Mouse (Mus musculus): ENCODE results near the gene Col23a1. TPM values are rescaled to one million over a fixed set of nuclear protein-coding genes. Genes with fewer than 3 reads are reported as not detected.
A peak's percentile ranks its signal among the peaks of the same experiment; 100 is the strongest.
"Not testable (repeated sequence)": the region's sequence is repeated elsewhere in the genome, so short reads cannot be mapped to it uniquely, and the experiment has no call there.

Gene Col23a1
- total RNA-seq, 2 experiments from 2014 or later: 11.1 TPM

DNA sequence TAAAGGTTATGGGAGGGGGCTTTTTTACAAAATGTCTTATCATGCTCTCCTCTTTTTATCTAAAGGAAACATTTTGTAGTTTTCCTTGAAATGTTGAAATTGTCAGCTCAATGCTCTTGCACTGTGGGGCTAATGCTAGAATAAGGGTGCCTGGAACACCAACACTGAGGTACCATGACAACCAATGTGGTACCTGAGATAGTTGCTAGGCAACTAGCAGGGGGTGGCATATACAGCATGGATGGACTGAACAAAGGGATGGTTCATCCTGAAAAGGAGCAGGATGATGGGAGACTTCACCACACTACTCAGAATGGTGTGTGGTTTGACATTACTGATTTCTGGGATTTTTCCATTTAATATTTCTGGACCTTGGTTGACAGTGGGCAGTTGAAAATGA is 30.9 kb downstream of the Col23a1 start:
- intact Hi-C loops (cut with DNase I): no loop called here
- no peak for DNase-seq

DNA sequence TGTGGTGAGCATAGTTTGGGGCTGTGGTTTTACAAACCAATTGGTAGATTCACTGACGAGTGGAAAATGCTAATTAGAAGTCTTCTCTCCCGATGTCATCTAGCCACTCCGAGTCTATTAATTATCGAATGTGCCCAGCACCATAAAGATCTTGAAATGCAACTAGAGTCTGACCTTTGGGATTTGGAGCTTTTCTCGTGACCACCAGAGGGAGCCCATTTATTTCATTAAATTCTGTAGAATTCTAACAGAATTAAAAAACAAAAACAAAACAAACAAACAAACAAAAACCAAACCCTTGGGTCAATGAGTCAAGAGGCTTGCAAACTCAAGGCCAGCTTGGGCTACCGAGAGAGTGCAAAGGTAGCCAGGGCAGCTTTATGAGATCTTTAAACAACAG is 37.2 kb downstream of the Col23a1 start:
- DNase-seq: no peak

GRCm38 (mm10) chr11:51328387-51328942 is 38.7 kb downstream of the Col23a1 start:
- DNase-seq: no peak
- intact Hi-C loops (cut with DNase I): no loop called here

More for the DNA sequence above, 37.2 kb downstream of the Col23a1 start:
- intact Hi-C loops (cut with DNase I): no loop called here

- intact Hi-C loops (cut with DNase I): no loop called here
Observed at GRCm38 (mm10) chr11:51329837-51330714, 40.4 kb downstream of the Col23a1 start.

DNA sequence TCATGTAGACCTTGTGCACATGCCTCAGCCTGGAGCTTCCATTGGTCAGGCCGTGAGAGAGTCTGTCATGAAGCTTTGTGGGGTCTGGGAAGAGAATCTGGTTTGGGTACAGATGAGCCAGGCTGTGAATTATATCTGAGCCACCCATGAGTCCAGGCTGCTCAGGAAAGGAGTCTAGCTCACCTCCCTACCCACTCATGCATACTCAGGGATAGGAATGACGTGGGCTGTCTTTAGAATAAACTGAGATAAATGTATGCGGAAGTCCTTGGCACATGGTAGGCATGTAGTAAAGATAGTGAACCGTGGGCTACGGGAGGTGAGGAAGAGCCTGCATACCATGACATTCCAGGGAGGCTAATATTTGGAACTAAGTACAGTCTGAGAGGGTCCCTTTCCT is 44.3 kb downstream of the Col23a1 start:
- no peak for DNase-seq

More at GRCm38 (mm10) chr11:51329837-51330714, 40.4 kb downstream of the Col23a1 start:
- DNase-seq: no peak

DNA sequence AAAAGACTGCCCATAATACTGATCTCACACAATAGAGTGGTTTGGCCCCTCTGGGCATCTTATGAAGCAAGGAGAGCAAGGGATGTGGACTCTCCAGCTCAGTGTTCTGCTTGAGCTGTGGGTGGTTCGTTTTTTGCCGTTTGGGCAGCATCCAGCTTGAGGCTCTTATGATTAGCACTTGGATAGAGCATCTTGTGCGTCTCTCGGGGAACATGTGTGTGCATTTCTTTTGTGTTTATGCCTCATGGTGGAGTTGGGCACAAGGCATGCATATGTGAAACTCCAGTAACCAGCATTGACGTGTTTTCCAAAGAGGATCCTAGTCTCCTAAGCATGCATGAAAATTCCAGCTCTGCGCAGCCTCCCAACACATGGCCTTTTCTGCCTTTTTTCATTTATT is 47.9 kb downstream of the Col23a1 start:
- DNase-seq: no peak
- intact Hi-C loops (cut with DNase I): no loop called here

More for the DNA sequence above, 44.3 kb downstream of the Col23a1 start:
- intact Hi-C loops (cut with DNase I): no loop called here

DNA sequence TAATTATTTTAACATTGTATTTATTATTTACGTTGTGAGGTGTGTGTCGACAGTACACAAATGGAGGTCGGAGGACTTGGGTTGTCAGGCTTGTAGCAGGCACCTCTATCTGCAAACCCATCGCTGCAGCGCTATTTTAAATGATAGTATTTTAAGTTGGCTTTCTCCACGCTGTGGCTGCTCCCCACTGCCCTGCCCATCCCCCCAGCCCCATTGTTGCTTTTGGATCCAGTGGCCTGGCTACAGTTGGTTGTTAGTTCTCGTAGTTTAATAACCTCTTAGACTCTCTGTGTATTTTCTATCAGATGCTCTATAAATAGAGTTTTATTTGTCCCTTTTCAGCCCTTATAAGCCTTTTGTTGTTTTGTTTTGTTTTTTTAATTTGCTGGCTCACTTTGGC is 48.7 kb downstream of the Col23a1 start:
- intact Hi-C loops (cut with DNase I): no loop called here
- no peak for DNase-seq

GRCm38 (mm10) chr11:51341091-51341490 is 51.4 kb downstream of the Col23a1 start:
- intact Hi-C loops (cut with DNase I): no loop called here

DNA sequence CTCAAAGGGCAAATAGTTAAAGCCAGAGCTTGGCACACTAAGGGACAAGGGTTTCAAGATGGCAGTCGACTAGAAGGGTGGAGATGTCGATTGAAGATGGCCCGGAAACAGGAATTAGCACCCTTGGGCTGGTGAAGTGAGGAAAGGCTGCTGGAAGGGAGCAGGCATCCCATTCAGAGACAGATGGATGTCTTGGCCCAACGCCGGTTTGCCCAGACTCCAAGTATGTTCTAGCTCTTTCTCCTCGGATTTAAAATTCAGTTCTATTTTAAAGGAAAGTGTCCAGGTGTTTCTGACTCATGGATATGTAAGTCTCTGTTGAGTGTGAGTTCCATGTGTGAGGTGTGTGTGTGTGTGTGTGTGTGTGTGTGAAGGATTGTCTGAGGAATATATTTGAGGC is 53.1 kb downstream of the Col23a1 start:
- DNase-seq: no peak
- intact Hi-C loops (cut with DNase I): no loop called here

More at GRCm38 (mm10) chr11:51341091-51341490, 51.4 kb downstream of the Col23a1 start:
- no peak for DNase-seq

- intact Hi-C loops (cut with DNase I): no loop called here
- no peak for DNase-seq
Observed at GRCm38 (mm10) chr11:51343312-51343711, 53.6 kb downstream of the Col23a1 start.

- intact Hi-C loops (cut with DNase I): no loop called here
- no peak for DNase-seq
Observed at GRCm38 (mm10) chr11:51343728-51344289, 54.1 kb downstream of the Col23a1 start.

DNA sequence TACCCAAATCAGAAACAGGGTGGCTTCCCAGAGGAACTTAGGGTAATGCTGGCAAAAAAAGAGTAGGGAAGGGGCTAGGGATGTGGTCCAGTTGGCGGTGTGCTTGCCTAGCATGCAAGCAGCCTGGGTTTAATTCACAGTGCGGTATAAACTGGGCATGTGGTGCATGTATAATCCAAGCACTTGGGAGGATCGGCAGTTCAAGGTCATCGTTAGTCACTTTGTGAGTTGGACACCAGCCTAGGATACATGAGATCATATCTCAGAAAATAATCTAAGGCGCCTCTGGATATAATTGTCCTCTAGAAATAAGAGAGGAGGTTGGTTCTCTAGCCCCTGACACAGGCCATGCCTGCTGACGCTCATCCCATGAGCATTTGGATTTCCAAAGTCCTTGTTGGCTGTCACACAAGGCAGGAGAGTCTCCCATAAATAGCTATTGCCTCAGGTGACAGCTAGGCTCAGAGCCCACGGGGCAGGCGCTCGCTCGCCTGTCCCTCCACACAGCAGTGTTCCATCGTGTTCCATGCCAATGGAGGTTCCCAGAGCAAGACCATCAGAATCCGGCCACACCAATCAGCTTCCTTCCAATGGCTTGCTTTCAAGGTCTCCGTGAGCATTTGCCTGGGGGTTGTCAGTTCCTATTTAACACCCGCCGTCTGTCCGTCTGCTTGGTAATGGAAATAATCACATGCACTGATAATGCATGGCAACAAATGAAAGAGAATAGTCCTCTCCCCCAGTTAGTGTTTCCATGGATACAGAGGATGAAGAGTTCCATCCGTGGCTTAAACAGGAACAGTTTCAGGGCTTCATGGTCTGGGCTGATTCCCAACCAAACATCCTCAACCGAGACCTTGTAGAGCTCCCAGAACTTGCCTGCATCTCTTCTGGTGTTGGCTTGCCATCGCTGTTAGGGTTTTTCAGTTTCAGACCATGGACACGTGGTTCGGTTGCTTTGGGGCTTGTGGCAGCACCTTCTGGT is 56.1 kb downstream of the Col23a1 start:
- DNase-seq: peak; percentile 50
- intact Hi-C loops (cut with DNase I): no loop called here

DNA sequence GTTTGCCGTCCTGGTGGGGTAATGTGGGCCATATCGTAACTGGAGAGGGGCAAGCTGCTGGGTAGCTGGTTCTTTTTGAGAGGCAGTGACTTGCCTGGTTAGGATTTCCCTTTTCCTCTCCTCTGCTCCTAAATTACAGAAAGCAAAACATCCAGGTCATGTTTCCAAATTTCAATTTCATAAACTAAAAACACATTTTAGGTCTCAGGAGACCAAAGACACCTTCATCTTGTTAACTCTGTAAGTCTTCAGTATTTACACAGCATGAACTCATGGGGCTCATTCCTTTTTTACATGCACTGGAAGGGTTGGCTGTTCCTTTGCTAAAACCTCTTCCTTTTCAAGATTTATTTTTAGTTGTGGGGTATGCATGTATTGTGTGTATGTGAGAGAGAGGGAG is 58.0 kb downstream of the Col23a1 start:
- intact Hi-C loops (cut with DNase I): no loop called here
- no peak for DNase-seq

- intact Hi-C loops (cut with DNase I): no loop called here
- no peak for DNase-seq
Observed at GRCm38 (mm10) chr11:51349665-51350064, 59.9 kb downstream of the Col23a1 start.

- intact Hi-C loops (cut with DNase I): no loop called here
- DNase-seq: no peak
Observed at GRCm38 (mm10) chr11:51351151-51351550, 61.4 kb downstream of the Col23a1 start.

- intact Hi-C loops (cut with DNase I): no loop called here
- no peak for DNase-seq
Observed at GRCm38 (mm10) chr11:51351841-51352240, 62.1 kb downstream of the Col23a1 start.

DNA sequence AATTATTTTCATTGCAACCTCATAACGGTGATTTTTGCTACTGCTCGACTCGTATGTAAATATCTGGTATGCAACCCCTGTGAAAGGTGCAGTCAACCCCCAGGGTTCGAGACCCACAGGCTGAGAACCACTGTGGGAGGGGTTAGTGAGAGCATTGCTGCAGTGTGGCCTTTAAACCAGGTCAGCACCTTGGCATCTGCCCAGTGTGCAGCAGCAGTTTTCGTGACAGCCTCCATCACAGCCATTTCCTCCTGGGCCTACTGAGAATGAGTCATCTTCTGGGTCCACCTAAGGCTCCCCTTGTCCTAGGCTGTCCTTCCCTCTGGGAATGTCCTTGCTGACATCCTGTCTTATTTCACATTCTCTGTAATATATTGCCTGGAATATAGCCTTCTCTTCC is 64.0 kb downstream of the Col23a1 start:
- intact Hi-C loops (cut with DNase I): no loop called here
- DNase-seq: no peak

GRCm38 (mm10) chr11:51358981-51359380 is 69.3 kb downstream of the Col23a1 start:
- intact Hi-C loops (cut with DNase I); DNase-seq: not testable (repeated sequence)

GRCm38 (mm10) chr11:51364353-51364752 is 74.6 kb downstream of the Col23a1 start:
- no peak for DNase-seq
- intact Hi-C loops (cut with DNase I): no loop called here

DNA sequence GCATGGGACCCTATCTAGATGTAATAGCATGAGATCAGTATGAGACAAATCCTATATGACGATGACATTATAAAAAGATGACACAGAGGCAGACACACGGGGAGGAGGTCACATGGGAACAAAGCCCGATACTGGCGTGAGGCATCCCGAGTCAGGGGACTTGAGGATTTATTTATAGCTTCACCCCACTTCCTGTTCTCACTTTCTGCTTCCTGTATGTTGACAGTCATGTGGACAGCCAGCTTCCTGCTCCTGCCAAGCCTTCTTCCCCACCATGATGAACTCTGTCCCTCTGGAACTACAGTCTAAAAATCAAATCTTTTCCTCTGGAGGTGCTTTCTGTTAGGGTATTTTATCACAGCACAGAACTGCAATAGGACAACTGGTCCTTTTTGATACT is 77.6 kb downstream of the Col23a1 start:
- intact Hi-C loops (cut with DNase I): no loop called here
- DNase-seq: no peak

GRCm38 (mm10) chr11:51370273-51370672 is 80.6 kb downstream of the Col23a1 start:
- intact Hi-C loops (cut with DNase I): no loop called here
- DNase-seq: no peak

All from left cerebral cortex, postnatal 4 days (tissue).